Mouse (Mus musculus): Measurements from ENCODE around the gene Hmga2.

Gene Hmga2

DNA sequence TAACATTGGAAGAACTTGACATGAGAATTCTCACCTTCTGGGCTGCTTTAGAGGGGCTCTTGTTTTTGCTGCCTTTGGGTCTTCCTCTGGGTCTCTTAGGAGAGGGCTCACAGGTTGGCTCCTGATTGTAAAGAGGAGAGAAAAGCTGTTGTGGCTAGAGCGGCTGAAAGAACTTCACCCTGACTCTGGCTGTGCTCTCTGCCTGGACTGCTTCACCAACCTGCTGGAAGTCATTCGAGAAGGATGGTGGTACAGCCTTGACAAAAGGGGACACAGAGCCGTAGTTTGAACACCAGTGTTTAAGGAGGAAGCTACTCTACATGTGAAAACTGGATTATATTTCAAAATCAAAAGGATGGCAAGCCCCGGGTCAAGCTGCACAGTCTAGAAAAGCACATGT is 3.1 kb downstream of the Hmga2 start:
- no peak for DNase-seq (ENCODE audit: low spot score)

DNA sequence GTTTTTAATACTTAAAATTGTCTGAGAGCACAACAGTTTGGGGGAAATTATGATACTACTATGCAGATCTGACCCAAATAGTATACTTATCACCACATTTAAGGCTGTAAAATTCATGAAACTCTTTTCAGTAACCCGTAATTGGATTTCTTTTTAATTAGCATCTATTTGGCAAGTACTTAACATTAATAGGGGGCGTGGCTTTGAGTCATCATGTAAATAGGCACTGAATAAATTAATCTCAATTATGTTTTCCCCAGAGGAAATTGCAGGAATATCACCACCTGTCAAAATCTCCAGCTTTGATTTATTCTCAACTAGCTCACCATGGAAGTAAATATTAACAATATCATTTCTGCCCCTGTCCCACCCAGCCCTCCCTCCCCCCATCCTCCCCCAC is 3.7 kb downstream of the Hmga2 start:
- no peak for DNase-seq (ENCODE audit: low spot score)

DNA sequence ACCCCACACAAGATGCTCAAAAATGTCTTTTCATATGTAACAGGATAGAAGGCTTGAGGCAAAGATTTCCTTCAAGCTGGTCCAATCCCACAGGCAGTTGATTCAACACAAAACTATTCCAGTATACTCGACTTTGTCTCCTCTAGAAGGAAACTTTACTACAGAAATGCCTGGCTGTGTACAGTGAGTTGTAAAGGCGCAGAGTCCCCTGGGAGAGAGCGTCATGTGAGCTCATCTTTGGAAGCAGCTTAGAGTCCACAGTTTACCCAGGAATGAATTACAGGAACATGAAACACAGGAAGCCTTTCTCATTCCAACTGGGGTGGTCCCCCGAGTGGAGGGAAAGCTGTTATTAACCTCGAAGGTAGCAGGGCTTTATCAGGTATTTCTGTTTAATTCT is 11.1 kb downstream of the Hmga2 start:
- no peak for DNase-seq (ENCODE audit: low spot score)

DNA sequence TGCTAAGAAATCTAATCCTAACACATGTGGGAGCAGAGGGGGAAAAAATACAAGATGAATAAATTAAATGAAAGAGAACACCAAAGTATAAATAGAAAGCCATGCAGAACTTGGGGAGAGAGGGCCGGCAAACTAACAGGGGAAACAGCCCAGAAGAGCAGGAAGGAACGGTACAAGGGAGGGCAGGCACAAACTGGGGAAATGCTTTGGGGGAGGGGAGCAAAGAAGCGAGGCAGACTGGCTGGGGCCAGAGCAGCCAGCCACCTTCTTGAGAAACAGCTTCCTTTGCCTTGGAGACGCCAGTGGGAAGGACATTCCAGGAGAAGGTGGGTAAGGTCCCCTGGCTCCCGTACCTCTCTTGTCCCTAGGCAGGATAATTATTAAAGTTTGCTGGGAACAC is 14.5 kb downstream of the Hmga2 start:
- no peak for DNase-seq (ENCODE audit: low spot score)

DNA sequence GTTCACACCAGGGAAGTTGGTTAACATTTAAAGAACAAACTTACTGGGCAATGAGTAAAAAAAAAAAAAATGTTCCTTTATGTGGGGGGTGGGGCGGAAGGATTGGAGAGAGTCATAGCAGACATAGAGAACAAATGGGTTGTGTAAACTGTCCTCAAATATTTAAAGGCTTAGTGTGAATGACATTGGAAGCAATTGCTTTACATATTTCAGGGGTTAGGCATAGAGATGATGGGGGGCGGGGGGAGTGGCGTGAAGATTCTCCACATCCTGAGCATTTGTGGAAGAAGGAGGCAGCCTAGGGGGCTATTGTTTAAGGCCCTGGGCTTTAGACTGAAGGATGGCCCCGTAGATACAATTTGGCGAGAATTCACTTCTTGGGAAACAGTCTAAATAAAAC is 15.0 kb downstream of the Hmga2 start:
- DNase-seq (ENCODE audit: low spot score) = no peak

DNA sequence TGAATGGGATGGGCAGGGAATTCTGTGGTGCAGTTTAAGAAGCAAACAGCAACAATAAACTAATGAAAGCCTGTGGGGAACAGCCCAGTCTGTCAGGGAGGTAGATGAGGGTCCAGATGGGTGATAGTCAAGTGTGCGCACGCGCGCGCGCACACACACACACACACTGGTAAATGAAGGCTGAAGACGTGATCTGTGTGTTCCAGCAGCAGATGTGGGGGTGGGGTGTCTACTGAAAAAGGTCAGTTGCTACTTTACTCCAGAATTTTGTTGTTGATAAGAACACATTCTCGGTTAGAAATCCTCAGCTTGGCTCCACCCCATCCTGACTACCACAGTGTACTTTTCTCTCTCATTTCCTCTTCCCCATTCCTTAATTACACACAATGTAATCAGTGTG is 17.4 kb downstream of the Hmga2 start:
- no peak for DNase-seq (ENCODE audit: low spot score)

DNA sequence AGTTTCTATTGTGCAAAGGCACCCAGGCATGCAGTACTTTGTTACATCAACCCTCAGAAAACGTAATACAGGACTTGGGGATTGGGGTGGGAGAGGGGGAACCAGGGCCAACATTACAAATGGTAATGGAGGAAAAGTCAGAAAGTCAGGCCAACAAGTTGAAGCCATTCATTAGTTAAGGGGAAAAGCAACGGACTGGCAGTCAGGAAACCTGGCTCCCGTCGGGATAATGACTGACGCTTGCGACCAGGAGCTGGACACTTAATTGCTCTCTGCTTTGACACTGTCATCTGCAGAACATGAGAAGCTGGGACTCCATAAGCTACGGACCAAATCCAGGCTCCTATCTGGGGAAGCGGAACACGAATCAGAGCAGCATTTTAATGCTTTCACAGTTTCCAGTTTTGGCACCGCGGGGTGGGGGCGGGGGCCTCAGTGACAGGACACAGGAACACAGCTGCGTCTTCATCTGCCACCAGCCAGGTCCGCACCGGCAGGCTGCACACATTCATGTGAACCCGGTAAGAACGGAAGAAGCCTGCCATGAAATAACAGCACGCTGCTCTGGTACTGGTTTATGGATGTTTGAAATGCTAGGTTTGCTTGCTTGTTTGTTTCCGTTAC is 26.5 kb downstream of the Hmga2 start:
- no peak for DNase-seq (ENCODE audit: low spot score)

DNA sequence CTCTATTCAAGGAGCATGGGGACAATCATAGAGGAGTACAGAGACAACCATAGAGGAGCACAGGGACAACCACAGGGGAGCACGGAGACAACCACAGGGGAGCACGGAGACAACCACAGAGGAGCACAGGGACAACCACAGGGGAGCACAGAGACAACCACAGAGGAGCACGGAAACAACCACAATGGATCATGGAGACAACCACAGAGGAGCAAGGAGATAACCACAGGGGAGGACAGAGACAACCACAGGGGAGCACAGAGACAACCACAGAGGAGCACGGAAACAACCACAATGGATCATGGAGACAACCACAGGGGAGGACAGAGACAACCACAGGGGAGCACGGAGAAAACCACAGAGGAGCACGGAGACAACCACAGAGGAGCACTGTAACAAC is 29.5 kb downstream of the Hmga2 start:
- no peak for DNase-seq (ENCODE audit: low spot score)

DNA sequence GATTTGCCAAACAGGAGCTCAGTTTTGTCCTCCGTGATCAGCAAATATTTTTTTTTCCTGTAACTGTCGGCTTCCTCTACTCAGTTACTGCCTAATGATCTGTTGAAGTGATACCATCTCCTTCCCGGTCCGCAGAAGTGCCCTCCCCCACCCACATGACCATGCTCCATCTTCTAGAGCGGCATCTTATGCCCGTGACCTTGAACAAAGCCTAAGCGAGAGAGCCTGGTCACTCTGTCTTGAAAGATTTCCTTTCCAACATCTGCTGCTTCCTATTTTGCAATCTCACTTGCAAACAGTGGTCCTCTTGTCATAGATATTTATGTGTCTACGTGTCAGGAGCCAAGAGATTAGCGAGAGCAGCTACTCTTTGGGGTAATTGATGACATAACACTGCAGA is 30.1 kb downstream of the Hmga2 start:
- DNase-seq (ENCODE audit: low spot score) = no peak

DNA sequence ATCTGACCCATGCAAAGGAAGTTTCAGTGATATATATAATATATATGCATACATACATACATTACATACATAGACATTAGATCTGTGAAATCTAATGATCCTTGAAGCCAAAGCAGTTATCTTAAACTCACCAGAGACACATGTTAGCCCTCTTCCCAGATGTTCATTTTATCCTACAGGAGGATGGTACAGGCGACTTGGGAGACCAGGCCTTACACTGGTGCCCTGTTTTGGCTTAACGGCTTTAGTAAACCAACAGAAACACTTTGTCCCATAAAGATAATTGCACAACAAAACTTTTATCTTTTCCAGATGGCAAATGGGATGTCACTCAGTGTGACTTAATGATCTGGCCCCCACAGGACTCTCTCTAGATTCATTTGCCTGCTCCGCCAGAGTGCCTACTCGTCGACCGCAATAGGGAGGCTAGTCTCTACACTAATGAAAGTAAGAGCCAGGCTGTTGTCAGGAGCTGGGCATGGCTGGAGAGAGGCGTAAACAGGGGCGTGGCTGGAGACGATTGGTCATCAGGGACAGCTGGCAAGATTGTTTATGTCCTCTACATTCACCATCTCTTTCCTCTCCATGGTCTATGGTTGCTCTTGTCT is 31.7 kb downstream of the Hmga2 start:
- no peak for DNase-seq (ENCODE audit: low spot score)

DNA sequence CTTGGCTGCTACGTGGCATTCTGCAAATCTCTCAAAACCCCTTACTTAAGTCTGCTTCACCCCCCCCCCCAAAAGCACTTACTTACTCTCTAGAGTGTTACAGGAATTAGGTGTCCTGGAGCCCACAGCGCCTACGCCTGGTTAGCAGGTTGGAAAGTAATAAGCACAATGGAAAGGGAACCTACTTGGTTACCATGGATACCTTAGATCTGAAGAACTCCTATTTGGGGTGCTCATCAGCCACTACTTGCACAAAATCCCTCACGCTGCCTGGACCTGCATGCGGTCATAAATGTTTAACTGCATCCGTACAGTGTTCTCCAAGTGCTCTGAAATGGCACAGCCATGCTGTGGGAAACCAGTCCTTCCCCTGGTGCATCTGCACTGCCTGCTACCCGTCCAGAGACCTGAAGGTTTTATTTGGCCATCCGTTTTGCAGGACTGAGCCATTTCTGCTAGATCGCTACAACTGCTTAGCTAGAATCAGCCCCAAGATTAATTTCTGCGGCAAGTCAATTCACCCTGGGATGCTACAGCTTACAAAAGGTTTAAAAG is 32.4 kb downstream of the Hmga2 start:
- no peak for DNase-seq (ENCODE audit: low spot score)

DNA sequence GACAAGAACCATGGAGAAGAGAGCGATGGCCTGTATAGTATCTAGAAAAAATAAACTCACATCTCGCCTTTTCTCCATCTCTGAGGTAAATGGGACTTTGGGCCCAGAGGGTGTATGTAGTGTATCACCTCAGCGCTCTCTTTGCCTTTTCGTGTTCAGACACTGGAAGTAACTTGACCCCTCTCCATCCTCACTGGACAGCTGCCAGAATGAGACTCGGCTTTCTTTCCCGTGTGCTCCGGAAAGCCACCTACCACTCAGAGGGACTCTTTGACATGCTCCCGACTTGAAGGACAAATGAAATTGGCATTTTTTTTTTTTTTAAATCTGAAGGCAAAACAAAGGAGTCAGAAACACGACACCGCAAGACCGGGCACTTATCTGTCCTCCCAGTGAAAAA is 35.0 kb downstream of the Hmga2 start:
- DNase-seq (ENCODE audit: low spot score) = no peak

DNA sequence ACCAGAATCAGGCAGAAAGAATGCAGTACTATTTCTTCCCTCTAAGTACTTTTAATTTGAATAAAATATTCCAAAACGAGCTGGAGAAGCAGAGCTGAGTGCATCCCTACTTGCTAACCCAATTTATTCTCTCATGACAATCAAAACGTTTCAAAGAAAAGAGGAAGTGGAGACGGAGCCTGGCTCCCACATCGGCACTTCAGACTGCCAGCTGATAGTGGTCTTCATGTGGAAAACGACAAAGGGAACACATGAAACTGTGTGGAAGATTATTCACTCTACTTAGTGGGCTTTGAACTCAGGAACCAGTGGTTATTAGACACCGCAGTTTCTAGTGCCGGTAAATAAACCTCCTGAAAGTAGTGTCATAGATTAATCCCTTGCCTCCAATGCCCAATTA is 41.8 kb downstream of the Hmga2 start:
- DNase-seq (ENCODE audit: low spot score) = no peak

DNA sequence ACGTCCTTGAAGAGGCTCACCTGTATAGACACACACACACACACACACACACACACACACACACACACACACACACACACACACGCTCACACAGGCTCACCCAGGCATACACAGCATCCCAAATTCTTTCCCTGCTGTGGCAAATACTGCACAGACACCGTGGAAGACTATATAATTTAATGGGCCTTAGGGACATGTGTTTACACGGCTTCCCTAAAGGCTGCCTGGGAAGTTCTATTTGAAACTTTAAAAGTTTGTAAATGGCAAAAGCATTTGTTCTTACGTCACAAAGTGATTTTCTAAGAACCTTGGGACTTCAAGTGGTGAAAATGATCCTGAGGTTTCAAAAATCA is 42.8 kb downstream of the Hmga2 start:
- no peak for DNase-seq (ENCODE audit: low spot score)

DNA sequence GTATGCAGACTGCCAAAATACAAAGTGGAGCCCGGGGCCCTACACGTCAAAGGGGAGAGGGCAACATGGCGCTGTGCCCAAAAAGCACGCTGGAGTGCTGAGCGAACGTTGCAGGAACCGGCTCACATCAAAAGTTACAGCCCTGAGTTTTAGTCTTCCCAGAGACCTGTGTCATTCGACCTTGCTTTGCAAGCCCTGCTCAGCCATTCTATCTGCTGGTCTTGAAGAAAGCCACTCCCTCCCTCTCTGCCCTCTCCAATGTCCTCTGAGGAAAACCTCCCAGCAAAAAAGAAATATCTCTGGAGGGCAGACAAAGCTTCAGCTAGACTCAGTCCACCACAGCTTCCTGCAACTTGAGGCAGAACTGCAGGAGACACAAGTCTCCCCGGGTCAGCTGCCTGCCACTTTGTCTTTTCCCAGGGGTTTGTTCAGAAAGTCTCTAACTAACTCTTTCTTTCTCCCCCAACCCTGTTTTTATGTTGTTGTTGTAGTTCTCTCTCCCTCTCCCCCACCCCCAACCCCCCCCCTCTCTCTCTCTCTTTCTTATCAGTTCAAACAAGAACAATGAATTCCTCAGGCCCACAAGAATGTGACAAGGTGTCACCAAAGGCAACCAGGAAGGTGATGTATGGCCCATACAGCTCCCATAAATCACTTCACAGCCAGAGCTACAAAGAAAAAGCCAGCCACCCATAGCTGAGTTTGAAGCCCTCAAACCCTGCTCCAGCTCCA is 43.4 kb downstream of the Hmga2 start:
- no peak for DNase-seq (ENCODE audit: low spot score)

DNA sequence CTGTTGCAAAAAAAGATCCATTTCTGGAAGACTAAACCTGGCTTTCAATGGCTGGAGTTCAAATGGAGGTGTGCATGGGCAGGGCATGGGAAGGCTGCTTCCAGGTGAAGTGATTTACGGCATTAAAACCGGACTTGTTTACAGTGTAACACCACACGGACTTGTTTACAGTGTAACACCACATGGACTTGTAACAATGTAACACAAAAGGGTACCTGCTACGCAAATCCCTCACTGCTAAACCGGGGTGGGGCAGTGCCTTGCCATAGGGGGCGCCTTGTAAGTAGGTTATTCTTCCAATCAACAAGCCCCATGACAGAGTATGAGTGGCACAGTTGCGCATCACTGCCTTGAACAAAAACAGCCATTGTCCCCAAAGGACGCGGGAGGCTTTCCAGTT is 44.2 kb downstream of the Hmga2 start:
- no peak for DNase-seq (ENCODE audit: low spot score)

DNA sequence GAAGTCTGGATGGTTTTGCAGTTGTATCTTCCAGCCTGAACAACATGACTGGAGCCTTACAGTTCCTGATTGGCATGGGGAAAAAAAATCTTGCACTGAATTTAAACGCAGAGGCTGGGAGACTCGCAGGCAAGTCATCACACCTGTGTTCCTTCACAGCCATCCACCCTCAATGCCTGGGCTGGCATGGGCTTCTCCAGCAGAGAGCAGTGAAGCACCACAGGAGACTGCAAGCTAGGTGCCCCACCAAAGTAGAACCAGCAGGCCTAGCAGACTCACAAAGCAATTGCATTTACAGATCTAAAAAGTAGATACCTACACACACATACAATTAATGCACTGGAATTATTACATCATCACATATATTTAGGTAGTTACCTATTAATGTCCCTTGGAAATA is 44.8 kb downstream of the Hmga2 start:
- no peak for DNase-seq (ENCODE audit: low spot score)

DNA sequence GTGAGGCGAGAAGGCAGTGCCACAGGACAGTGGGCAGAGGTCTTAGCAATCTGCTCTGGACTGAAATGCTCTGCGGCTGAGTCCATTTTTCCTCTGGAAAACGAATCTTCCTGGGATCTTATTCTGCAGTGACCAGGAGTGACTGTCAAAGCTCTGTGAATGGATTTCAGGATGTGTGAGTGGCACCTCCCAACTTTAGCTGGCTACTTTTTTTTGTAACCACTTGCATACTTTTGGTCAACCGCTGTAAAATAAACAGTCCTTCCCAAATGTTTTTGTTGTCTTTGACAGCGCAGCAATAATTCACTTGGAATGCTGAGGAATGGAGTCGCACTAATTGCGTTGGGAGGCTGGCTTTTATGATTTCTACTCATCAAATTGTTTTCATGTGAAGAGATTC is 45.8 kb downstream of the Hmga2 start:
- DNase-seq (ENCODE audit: low spot score) = no peak

DNA sequence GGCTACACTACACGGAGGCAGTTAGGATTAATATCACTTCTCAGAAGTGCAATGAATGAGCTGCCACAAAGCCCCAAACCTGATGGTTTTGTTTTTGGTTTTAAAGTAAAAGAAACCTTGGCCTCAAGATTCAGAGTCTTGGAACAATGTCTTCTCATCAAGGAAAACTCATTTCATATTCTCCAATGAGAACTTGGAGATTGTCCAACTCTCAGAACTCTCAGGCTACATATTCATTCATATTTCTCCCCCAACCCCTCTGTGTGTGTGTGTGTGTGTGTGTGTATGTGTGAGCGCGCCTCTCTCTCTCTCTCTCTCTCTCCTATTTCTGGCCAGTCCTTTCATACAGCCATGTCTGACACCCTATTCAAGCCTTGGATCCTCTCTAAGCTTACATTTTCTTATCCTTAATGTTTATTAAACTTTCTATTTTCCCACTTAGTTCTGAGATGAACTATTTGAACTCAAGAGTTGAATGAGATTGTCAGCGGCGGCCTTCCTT is 46.5 kb downstream of the Hmga2 start:
- DNase-seq (ENCODE audit: low spot score) = no peak

DNA sequence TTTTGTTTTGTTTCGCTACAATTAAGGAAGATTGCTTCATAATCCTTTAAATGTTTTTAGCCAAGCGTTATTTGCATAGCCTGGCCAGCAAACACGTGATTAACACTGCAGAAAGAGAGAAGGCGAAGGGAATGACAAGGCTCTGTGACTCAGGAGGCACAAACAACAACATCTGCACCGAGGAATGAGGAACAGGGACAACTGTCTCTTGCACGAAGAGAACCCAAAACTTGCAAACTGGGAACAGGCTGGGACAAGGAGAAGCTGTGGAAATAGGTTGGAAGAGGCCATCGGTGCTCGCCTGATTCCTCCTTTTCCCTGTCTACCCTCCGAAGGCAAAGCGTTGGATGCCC is 47.1 kb downstream of the Hmga2 start:
- DNase-seq (ENCODE audit: low spot score) = no peak

DNA sequence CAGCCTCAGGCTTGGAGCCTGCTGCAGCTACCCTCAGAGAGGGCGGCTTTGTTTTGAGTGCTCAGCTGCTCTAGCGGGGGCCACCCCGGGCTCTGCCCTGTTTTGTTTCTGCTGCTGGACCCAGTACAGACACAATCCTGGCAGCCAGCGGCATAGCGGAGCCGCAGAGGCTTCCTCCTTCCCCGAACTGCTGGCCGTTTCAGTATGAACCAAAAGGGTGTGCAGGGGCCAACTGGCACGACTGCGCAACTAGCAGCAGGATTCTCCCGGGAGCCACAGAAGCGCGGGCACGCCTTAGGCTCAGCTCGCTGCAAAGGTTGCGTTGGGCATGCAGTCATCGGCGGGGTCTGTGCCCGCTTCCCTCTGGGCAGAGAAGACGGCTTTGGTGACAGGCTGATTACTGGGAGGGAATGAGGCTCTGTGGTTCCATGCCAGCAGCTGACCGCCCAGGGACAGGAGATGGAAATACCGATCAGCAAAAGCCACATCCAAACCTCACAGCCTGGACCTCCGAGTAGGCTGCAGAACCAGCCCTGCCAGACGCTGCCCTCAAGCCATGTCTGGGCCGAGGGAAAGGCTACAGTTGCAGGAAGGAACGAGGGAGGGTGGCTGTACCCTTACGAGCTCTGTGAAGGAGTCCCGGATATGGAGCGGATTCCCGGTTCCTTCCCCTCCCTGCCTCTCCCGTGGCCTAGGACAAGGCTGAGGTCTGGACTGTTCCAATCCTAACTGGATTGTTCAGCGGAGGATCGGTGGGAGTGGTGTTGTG is 47.7 kb downstream of the Hmga2 start:
- DNase-seq (ENCODE audit: low spot score) = peak; percentile 43

DNA sequence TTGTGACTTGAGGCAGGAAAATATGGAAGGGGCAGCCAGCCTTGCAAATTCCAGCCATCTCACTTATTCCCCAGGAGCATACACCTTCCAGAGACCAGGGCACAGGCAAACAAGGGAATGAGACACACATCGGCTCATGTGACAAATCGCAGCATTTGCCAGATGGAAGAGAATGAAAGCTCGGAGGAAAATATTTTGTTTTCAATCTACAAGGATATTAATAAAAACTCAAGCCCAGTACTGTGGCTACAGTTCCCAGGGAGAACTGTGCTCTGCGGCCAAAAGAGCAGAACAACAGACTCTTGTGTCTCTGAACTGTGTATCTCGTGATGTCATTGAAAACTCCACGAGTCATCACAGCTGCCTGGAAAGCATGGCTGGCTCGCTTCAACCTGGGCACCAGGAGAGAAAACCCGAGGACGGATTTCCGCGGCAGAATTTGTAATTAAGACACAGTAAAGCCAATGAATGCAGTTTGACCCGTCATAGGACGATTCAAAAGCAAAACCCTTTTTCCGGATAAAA is 50.1 kb downstream of the Hmga2 start:
- DNase-seq (ENCODE audit: low spot score) = no peak

Data from ovary, adult 18-20 months (tissue).